Mouse (Mus musculus): Measurements from ENCODE around the gene 4921507P07Rik.

DNA sequence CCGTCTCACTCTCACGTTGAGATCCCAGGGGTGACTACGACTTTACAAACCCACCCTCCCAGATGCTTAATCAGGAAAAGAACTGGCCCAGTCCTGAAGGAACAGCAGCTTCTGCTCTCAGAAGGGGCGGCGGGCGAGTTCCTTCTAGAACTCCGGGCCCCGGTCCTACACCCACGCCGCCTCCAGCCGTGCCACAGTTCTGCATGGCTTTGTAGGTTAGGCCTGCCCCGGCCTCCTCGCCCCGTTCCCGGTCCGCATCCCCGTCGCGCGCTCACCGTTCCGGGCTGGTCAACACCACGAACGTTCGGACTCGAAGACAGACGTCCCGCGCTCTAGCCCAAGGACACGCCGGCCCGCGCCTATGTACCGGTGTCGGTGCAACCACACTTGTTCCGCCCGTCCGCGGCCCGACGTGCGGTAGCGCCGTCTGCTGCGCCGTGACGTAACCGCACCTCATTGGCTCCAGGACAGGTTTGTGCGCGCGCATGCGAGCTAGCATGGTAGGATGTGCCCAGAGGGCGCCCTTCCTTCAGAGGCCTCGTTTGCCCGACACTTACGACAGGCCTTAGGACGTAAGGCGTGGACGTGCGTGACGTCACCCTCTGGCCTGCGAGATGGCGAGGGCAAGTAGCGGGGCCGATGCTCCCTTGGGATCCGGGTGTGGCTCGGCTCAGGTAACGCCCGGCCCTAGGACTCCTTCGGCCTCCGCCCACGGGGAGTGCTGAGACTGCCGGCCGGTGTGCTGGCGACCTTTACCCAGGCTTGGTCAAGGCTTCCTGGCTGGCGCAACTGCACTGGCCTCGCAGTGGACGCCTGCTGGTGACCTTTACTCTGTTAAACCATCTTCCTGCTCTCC lies 30.1 kb downstream of the 4921507P07Rik start, which contains the start of gene Cycs:
- TF ChIP-seq CTCF (IDR thresholded peaks at IDR 0.05; ENCODE audit: low read depth): peak; percentile 65
- TF ChIP-seq EP300 (optimal IDR thresholded peaks at IDR 0.05): no peak

Measured in stomach, postnatal 0 days (tissue).